In the genomic region with DNA sequence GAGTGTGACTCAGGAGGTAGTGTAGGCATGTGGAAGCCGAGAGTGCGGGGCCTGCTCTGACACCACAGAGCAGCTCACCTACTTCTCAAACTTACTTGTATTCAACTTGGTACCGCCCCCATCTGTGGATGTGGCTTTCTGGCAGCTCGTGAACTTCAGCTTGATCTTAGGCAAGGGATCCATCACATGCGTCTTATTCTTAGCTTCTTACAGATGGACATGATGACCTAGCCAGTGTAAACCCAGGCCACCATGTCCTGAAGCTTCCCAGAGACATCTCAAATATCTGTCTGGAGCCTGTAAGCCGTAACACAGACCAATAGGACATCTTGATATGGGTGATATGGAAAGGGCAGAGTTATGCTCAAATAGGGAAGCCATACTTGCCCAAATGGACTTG, we compare ENCODE assay signal across 10 mouse cellular contexts.
"Had no signal": no experiment of that assay in that cellular context is flagged by ENCODE, and none has a peak within 500 bp of the region (broad histone marks: within the 10 kb centered on the region; RNA-seq: fewer than 3 reads in every experiment).

No protein-coding gene starts in this region.

- DNase-seq: heart, adult 18-20 months; heart, postnatal 10 days; heart, postnatal 4 days; kidney, adult 18-20 months; kidney, adult 8-10 months; kidney, postnatal 10 days; kidney, postnatal 25 days; kidney, postnatal 4 days; liver; liver, embryonic 13.5 days had no signal
